Mouse (Mus musculus) kidney, embryonic 16.5 days (tissue): ENCODE data around the gene Lyrm4. TPM values are rescaled to one million over a fixed set of nuclear protein-coding genes. Genes with fewer than 3 reads are reported as not detected.
"Not testable (repeated sequence)": the region's sequence is repeated elsewhere in the genome, so short reads cannot be mapped to it uniquely, and the experiment has no call there.

ENCODE experiments used
- ATAC-seq: fragments of 200-750 bp; cut with Nextera tagmentation; 2 replicates; pipeline ENCODE4 v1.8.0; 2017; ENCODE audit warnings: moderate TSS enrichment; ENCODE audit not compliant: low FRiP score, low TSS enrichment
- H3K27ac ChIP-seq: fragments of 300-500 bp; sonication (generic); 2 replicates; pipeline ENCODE4 v1.5.1; 2014; ENCODE audit warnings: low read length
- H3K27me3 ChIP-seq: fragments of 300-500 bp; sonication (generic); 2 replicates; pipeline ENCODE4 v1.6.1; 2014; ENCODE audit warnings: low read length, control low read depth, mixed read lengths; ENCODE audit not compliant: insufficient read depth
- H3K36me3 ChIP-seq: fragments of 300-500 bp; sonication (generic); 2 replicates; pipeline ENCODE4 v1.6.1; 2014; ENCODE audit warnings: low read length, control low read depth, mixed read lengths; ENCODE audit not compliant: insufficient read depth
- H3K4me1 ChIP-seq: fragments of 300-500 bp; sonication (generic); 2 replicates; pipeline ENCODE4 v1.6.1; 2014; ENCODE audit warnings: low read length, control low read depth, mixed read lengths; ENCODE audit not compliant: insufficient read depth
- H3K4me2 ChIP-seq: fragments of 300-500 bp; sonication (generic); replicated peaks from 2 replicates; pipeline ENCODE4 v1.6.1; 2014; ENCODE audit warnings: low read depth, low read length
- H3K4me3 ChIP-seq: fragments of 300-500 bp; sonication (generic); 2 replicates; pipeline ENCODE4 v1.5.1; 2014; ENCODE audit warnings: mild to moderate bottlenecking, low read length
- H3K9ac ChIP-seq: fragments of 300-500 bp; sonication (generic); replicated peaks from 2 replicates; pipeline ENCODE4 v1.6.1; 2014; ENCODE audit warnings: low read length
- H3K9me3 ChIP-seq: fragments of 300-500 bp; sonication (generic); 2 replicates; pipeline ENCODE4 v1.6.1; 2016; ENCODE audit warnings: low read length, control low read depth
- WGBS: fragments of 180-500 bp; shearing (Covaris S2); extraction: QIAGEN DNeasy Blood & Tissue Kit; methylation state at CpG from one replicate; pipeline ENCODE4 v1.1.7; 2014; 5-methylcytosine and 5-hydroxymethylcytosine counted together
- polyA plus RNA-seq: library from polyadenylated mRNA; unstranded; fragments of >200 nt; fragmentation: Nextera tagmentation; extraction: Ambion mirVana; gene quantifications from 2 replicates; pipeline ENCODE4 v1.2.1, GENCODE M21; 2015

The Lyrm4 gene
- polyA plus RNA-seq, 1 experiment from 2014 or later, result 26.2 TPM

DNA sequence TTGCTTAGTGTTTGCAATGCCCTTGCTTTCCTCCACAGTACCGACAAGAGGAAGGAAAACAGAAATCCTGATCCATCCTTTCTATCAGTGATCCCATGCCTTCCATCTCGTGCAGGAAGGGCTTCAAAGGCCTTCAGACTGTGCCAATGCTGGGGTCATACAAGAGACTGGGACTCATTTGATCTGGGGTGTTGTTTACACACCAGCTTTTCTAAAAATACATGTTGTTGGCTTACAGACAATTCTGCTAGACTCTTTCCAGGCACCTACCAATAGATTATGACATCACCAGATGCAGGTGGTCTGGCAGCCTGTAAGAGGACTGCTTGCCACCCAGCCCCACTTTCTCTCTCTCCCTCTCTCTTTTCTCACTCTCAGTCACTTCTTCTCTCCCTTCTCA, 107.3 kb downstream of the Lyrm4 start:
- Histone ChIP-seq H3K27me3 (no peaks in the 10 kb centered on the region), H3K9me3 (no peaks in the 10 kb centered on the region), H3K4me2 (no peak overlapping the region), H3K4me1 (no peaks in the 10 kb centered on the region), H3K9ac (no peak overlapping the region), H3K36me3 (no peaks in the 10 kb centered on the region), H3K27ac (no peak overlapping the region), H3K4me3 (no peak overlapping the region)
- ATAC-seq, result no peak
- WGBS, result 87% methylated on average over 2 of the region's 2 CpGs

DNA sequence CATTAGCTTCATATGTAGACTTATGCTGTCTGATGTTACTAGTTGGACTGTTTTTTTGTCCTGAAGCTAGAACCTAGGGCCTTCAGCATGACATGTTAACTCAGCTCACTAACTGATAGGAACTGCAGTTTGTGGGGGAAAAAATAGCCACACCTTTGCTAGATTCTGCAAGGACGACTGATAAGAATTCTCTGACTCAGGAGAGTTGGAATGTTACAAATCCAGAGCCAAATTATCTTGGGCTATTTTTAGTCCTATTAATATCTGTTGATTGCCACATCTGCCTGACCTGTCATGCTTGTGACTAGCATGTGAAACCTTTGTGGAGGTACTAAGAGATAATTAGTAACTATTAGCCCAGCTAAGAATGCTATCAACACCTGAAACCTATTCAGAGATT, 116.5 kb downstream of the Lyrm4 start:
- ATAC-seq, result no peak
- Histone ChIP-seq H3K36me3 (no peaks in the 10 kb centered on the region), H3K4me1 (no peaks in the 10 kb centered on the region), H3K4me3 (no peak overlapping the region), H3K27me3 (no peaks in the 10 kb centered on the region), H3K9me3 (no peaks in the 10 kb centered on the region), H3K9ac (no peak overlapping the region), H3K27ac (no peak overlapping the region), H3K4me2 (no peak overlapping the region)
- WGBS, result 84% methylated on average over 1 of the region's 1 CpGs

DNA sequence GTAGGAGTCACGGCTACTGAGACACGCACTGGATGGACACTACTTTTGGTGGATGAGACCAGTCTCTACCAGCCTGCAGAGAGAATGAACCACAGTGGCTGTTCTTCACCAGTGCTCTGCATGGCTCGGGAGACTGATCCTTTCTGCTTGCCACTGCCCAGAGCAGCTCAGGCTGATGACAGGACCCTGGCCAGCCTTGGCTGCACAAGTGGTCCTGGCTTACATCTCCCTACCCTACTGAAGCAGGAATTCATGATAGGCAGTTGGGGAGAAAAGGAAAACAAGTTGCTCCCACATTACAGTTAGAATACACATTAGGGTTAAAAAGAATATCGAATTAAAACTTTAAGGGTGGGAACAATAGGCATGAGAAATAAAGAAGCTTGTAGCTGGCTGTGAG, 119.7 kb downstream of the Lyrm4 start:
- Histone ChIP-seq H3K9me3 (no peaks in the 10 kb centered on the region), H3K36me3 (no peaks in the 10 kb centered on the region), H3K4me1 (no peaks in the 10 kb centered on the region), H3K9ac (no peak overlapping the region), H3K27me3 (no peaks in the 10 kb centered on the region), H3K4me2 (no peak overlapping the region), H3K27ac (no peak overlapping the region), H3K4me3 (no peak overlapping the region)
- 91% methylated on average over 4 of the region's 4 CpGs for WGBS
- ATAC-seq, result no peak

DNA sequence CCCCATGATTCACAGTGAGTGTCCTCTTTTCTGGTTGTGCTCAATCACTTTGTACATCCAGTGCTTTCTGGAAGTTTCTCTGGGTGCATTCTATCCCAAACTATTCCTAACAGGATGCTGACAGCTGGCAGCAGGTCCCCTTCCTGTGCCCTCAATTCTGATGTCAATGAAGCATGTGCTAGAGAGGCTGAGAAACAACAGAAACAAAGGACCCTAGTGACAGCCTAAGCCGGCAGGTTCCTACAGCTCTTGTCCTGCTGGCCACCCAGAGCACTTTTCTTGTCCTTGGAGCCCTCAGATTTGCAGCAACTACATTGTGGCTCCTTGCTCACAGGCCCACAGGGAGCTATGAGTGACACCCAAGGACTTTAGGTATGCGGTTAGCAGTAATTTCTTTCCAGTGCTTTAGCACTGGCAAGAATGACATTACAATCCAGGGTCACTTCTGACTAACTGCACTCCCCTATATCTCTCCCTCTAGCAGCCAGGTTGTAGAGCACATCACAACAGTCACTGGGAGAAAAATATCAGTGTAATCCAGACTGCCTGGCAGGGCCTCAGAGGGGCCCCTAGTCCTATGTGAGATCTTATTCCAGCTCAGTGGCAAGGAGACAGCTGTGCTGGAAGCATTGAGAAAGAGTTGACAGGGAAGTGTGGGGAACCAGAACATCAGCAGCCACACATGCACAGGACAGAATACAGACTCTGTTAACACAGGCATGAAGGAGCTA, 121.5 kb downstream of the Lyrm4 start:
- Histone ChIP-seq H3K4me3 (no peak overlapping the region), H3K9me3 (no peaks in the 10 kb centered on the region), H3K36me3 (no peaks in the 10 kb centered on the region), H3K27me3 (no peaks in the 10 kb centered on the region), H3K4me1 (no peaks in the 10 kb centered on the region), H3K9ac (no peak overlapping the region), H3K4me2 (no peak overlapping the region), H3K27ac (no peak overlapping the region)
- WGBS, result 51% methylated on average over 2 of the region's 2 CpGs
- no peak for ATAC-seq

DNA sequence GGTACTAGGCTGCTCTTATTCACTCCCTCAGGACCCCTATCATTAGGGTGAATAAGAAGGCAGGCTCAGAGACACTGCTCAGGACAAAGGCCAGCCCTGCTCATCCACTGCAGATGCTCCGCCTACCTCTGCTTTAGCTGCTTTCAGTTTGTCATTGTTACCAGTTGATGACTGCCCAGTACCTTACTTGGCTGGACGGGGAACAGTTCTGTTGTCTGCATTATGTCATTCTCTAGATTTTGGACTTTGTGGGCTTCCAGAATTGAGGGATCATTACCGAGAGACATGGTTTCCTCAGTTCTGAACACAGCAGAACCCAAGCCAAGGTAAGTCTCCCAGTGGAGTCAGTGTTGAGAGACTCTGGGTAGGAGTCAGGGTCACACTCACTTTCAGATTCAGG, 122.1 kb downstream of the Lyrm4 start:
- no peak for ATAC-seq
- Histone ChIP-seq H3K4me1 (no peaks in the 10 kb centered on the region), H3K9ac (no peak overlapping the region), H3K27me3 (no peaks in the 10 kb centered on the region), H3K4me3 (no peak overlapping the region), H3K9me3 (no peaks in the 10 kb centered on the region), H3K27ac (no peak overlapping the region), H3K4me2 (no peak overlapping the region), H3K36me3 (no peaks in the 10 kb centered on the region)
- WGBS, result 92% methylated on average over 3 of the region's 3 CpGs

DNA sequence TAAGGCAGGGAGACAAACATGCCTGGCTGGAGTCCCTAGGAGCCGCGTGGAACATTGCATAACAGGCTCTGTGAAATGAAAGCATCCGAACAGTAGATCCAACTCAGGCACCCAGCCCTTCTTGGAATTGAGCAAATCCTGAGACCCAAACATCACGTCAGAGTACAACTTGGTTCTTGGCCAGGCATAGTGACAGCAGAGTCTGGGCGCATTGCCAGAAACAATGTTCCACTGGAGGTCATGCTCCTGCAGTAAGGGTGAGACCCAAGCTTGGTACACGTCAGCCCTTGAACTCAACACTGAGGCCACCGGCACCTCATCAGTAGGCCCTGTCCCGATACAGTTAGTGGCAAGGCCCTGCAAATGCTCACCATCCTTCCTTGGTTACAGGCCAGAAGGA, 123.3 kb downstream of the Lyrm4 start:
- WGBS, result 58% methylated on average over 8 of the region's 8 CpGs

DNA sequence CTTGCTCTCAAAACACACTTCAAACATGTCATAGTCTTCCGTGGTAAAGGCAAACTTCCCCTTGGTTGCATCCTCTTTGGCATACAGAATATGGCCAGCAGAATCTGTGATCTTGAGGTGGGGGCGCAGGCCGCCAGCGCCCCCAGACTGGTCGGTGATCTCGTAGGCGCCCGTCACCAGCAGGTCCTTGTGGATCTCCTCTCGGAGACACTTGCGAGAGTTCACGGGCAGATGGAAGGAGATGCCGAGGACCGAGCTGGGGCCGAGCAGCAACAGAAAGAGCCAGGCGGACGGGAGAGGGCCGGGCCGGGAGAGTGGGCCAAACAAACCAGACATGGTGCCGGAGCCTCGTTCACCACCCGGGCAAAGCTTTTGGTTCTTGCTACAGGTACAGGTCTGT, 126.1 kb downstream of the Lyrm4 start:
- H3K4me3 ChIP-seq, H3K9ac ChIP-seq, H3K27me3 ChIP-seq, H3K4me1 ChIP-seq, H3K4me2 ChIP-seq, H3K9me3 ChIP-seq, H3K27ac ChIP-seq, ATAC-seq, H3K36me3 ChIP-seq: not testable (repeated sequence)
- WGBS, result 96% methylated on average over 19 of the region's 21 CpGs

More for the DNA sequence above, 123.3 kb downstream of the Lyrm4 start:
- Histone ChIP-seq H3K9ac (no peak overlapping the region), H3K4me3 (no peak overlapping the region), H3K4me2 (no peak overlapping the region), H3K27ac (no peak overlapping the region), H3K4me1 (no peaks in the 10 kb centered on the region), H3K27me3 (no peaks in the 10 kb centered on the region), H3K9me3 (no peaks in the 10 kb centered on the region), H3K36me3 (no peaks in the 10 kb centered on the region)
- no peak for ATAC-seq

DNA sequence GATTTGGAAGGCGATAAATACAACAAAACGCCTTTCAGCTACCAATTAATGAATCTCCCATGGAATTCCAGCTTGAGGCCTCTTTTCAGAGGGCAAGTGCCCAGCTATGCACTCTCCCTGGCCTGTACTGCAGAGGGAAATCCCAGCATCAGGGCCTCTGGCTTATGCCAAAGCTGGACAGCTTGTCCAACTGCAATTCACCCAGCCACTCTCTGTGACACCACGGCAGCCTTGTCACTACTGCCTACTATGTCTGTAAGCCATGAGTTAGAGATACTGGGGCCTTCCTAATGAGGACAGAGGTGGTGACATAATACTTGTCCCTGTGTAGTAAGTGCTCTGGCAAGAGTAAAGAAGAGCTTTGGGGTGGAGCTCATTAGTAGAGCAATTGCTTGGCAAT, 128.0 kb downstream of the Lyrm4 start:
- Histone ChIP-seq H3K4me3 (no peak overlapping the region), H3K9ac (no peak overlapping the region), H3K27ac (no peak overlapping the region), H3K4me1 (0 out of 2 replicates have a peak, but pooled peaks cover 4% of the 10 kb centered on the region), H3K27me3 (no peaks in the 10 kb centered on the region), H3K4me2 (no peak overlapping the region), H3K36me3 (no peaks in the 10 kb centered on the region), H3K9me3 (no peaks in the 10 kb centered on the region)
- WGBS, result 83% methylated on average over 3 of the region's 3 CpGs
- ATAC-seq, result no peak

DNA sequence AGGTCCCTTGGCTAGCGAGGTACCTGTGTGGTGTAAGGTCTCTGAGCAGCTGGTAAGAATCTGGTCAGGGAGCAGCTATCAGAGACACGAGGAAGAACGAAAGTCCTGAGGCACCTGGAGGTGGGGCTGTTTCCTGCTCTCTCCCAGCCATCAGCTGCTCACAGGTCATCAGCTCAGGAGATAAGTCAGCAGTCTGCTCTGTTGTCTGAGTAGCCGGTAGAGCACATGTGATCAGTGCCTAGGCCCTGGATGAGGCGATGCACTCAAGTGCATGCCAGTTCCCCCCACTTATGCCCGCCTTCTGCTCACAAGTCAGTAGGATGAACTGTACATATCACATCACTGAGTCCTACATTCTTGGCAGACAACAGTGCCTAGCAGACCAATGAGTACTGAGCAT, 134.3 kb downstream of the Lyrm4 start:
- WGBS, result 84% methylated on average over 6 of the region's 6 CpGs
- Histone ChIP-seq H3K4me3 (no peak overlapping the region), H3K9me3 (no peaks in the 10 kb centered on the region), H3K9ac (no peak overlapping the region), H3K4me1 (0 out of 2 replicates have a peak, but pooled peaks cover 4% of the 10 kb centered on the region), H3K27ac (no peak overlapping the region), H3K36me3 (peaks cover 4% of the 10 kb centered on the region; the same call in 1 of the 2 replicates), H3K27me3 (no peaks in the 10 kb centered on the region), H3K4me2 (no peak overlapping the region)
- no peak for ATAC-seq

DNA sequence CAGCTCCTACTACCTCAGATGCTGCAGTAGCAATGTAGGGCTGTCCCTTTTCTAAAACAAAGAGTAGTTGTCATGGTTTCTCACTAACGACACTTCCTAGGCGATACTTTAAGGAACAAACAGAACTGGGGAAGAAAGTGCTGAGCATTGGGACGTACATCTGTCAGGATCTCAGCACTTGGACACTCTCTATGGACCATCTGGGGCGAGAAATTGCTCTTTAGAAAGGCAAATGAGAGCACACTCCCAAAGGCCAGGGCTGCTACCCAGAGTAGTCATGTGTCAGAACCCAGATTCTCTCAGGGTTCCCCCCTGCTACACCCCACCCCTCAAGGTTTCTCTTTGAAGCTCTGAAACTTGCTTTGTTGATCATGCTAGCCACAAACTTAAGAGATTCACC, 136.9 kb downstream of the Lyrm4 start:
- H3K9ac ChIP-seq, result no peak overlapping the region
- peaks cover 6% of the 10 kb centered on the region; the same call in 1 of the 2 replicates for H3K36me3 ChIP-seq
- H3K27me3 ChIP-seq, result no peaks in the 10 kb centered on the region
- no peaks in the 10 kb centered on the region for H3K9me3 ChIP-seq
- WGBS, result 79% methylated on average over 4 of the region's 4 CpGs
- ATAC-seq, result no peak
- no peak overlapping the region for H3K4me2 ChIP-seq
- no peak overlapping the region for H3K4me3 ChIP-seq
- H3K4me1 ChIP-seq, result no peaks in the 10 kb centered on the region
- no peak overlapping the region for H3K27ac ChIP-seq
